Mouse (Mus musculus) ES-E14 (cell line): ENCODE measurements around the gene Necab2.

Source experiments
- HCFC1 ChIP-seq: IDR thresholded peaks from 2 replicates; pipeline ENCODE4 v1.6.1; 2012; ENCODE audit warnings: low read length, inconsistent platforms, borderline replicate concordance; ENCODE audit not compliant: insufficient read depth
- MAFK ChIP-seq: IDR thresholded peaks from 2 replicates; pipeline ENCODE4 v1.6.1; 2014; ENCODE audit warnings: mild to moderate bottlenecking, low read depth, low read length, inconsistent platforms; ENCODE audit not compliant: insufficient read depth
- ZC3H11A ChIP-seq: IDR thresholded peaks from 2 replicates; pipeline ENCODE4 v1.6.1; 2012; ENCODE audit warnings: low read depth, mild to moderate bottlenecking, inconsistent platforms, low read length, borderline replicate concordance
- ZNF384 ChIP-seq: IDR thresholded peaks from 2 replicates; pipeline ENCODE4 v1.6.1; 2012; ENCODE audit warnings: low read depth, low read length, inconsistent platforms

GRCm38 (mm10) chr8:119513405-119513804, 66.9 kb downstream of the Necab2 start:
- TF ChIP-seq HCFC1 (no peak), MAFK (no peak), ZNF384 (no peak), ZC3H11A (no peak)
